Mouse (Mus musculus): Measurements from ENCODE around the gene Bbs9.

DNA sequence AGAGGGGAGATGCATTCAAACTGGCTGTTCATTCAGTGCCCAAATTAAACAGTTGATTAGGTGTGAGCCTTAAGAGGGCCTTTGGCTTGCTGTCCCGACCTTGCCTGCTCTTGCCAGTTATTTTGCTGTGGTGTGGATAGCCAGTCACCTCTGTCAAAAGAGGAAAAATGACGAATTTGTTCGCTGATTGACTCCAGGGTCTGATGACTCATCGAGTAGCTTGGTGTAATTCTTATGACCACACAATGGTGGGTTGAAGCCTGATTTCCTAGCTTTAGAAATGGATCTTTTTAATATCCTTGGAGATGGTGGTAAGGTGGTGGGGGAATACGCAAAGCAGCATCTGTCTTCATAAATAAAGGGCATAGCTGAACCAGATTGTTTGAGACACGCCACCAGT, 304.1 kb downstream of the Bbs9 start:
- TF ChIP-seq CTCF (IDR thresholded peaks at IDR 0.05; ENCODE audit: low read depth, low read length) (no peak), POLR2A (IDR thresholded peaks at IDR 0.05; ENCODE audit: insufficient read depth, low read length) (no peak), EP300 (IDR thresholded peaks at IDR 0.05; ENCODE audit: insufficient read depth, low read depth, low read length) (no peak)

All from ES-Bruce4 (cell line).